ENCODE assay signal across 8 mouse cellular contexts in genomic region chr5:151056255-151056919, GRCm38 (mm10).
A peak's percentile ranks its signal among the peaks of the same experiment; 100 is the strongest.
DNase-seq lines count a peak whose midpoint lies in the region; ATAC-seq and TF ChIP-seq lines count a peak whose summit lies in the region.

No protein-coding gene starts in this region.

- no peak for TF ChIP-seq CTCF in forebrain, postnatal 0 days (IDR thresholded peaks at IDR 0.05; ENCODE audit: low read depth)

- H3K9ac ChIP-seq in forebrain, postnatal 0 days = no peak overlapping the region
- H3K9ac ChIP-seq in midbrain, embryonic 14.5 days (replicated peaks; ENCODE audit: low read length) = no peak overlapping the region

- DNase-seq in frontal cortex, adult 2 months (ENCODE audit: extremely low spot score in 1 of 2, low spot score in 1 of 2) = peak; percentile 30 to 53
- no peak for DNase-seq in frontal cortex, postnatal 14 days (ENCODE audit: low spot score in 2 of 2)
- DNase-seq in left cerebral cortex, postnatal 36 days (ENCODE audit: low spot score in 2 of 2) = peak; percentile 36 to 48
- DNase-seq in left cerebral cortex, postnatal 10 days (ENCODE audit: extremely low spot score in 1 of 2, low spot score in 2 of 2) = no peak
- DNase-seq in forebrain, postnatal 0 days = no peak
- peak; percentile 65 for DNase-seq in midbrain, embryonic 14.5 days
- DNase-seq in thymus, adult 18-20 months = no peak
- no peak for DNase-seq in layer of hippocampus, adult 11-12 months (ENCODE audit: low spot score)

- H3K4me2 ChIP-seq in forebrain, postnatal 0 days (ENCODE audit: low read depth) = no peak overlapping the region
- peak overlapping the region; percentile 15; the same call in 1 of the 2 replicates for H3K4me2 ChIP-seq in midbrain, embryonic 14.5 days (ENCODE audit: low read length)

- ATAC-seq in forebrain, postnatal 0 days = peak; percentile 38; the same call in 1 of the 2 replicates
- ATAC-seq in midbrain, embryonic 14.5 days (ENCODE audit: low FRiP score, low TSS enrichment) = no peak

- no peaks in the 10 kb centered on the region for H3K27me3 ChIP-seq in forebrain, postnatal 0 days (ENCODE audit: insufficient read depth, low read length)
- H3K27me3 ChIP-seq in midbrain, embryonic 14.5 days (ENCODE audit: control insufficient read depth, insufficient read depth, low read length) = no peaks in the 10 kb centered on the region

- intact Hi-C loops in left cerebral cortex, postnatal 36 days (cut with DNase I) = loop anchor here (5.0 kb wide), 1 partner anchor 34 kb away; no protein-coding TSS in a partner anchor
- intact Hi-C loops in left cerebral cortex, postnatal 10 days (cut with DNase I) = no loop called here

- 68% methylated on average over 12 of the region's 12 CpGs for WGBS in forebrain, postnatal 0 days
- WGBS in midbrain, embryonic 14.5 days = 68% methylated on average over 12 of the region's 12 CpGs

- no peaks in the 10 kb centered on the region for H3K9me3 ChIP-seq in forebrain, postnatal 0 days (ENCODE audit: low read length)
- no peaks in the 10 kb centered on the region for H3K9me3 ChIP-seq in midbrain, embryonic 14.5 days (ENCODE audit: control insufficient read depth, low read length)

- no peaks in the 10 kb centered on the region for H3K4me1 ChIP-seq in forebrain, postnatal 0 days (ENCODE audit: insufficient read depth)
- H3K4me1 ChIP-seq in midbrain, embryonic 14.5 days (ENCODE audit: control insufficient read depth, insufficient read depth, low read length) = no peaks in the 10 kb centered on the region

- H3K27ac ChIP-seq in forebrain, postnatal 0 days (ENCODE audit: low read depth, low read length) = no peak overlapping the region
- peak overlapping the region; percentile 50 for H3K27ac ChIP-seq in midbrain, embryonic 14.5 days (replicated peaks; ENCODE audit: low read depth, low read length)

- no peaks in the 10 kb centered on the region for H3K36me3 ChIP-seq in forebrain, postnatal 0 days (ENCODE audit: insufficient read depth)
- no peaks in the 10 kb centered on the region for H3K36me3 ChIP-seq in midbrain, embryonic 14.5 days (ENCODE audit: control insufficient read depth, insufficient read depth, low read length)

- H3K4me3 ChIP-seq in forebrain, postnatal 0 days (ENCODE audit: low read depth, low read length) = no peak overlapping the region
- H3K4me3 ChIP-seq in midbrain, embryonic 14.5 days (replicated peaks; ENCODE audit: low read depth, low read length) = no peak overlapping the region

Comparison
In these comparisons a context has a peak if more than half of its experiments do, and no peak if none do; other contexts are left out.
1. DNase-seq: peak in frontal cortex, adult 2 months (2 of 2), left cerebral cortex, postnatal 36 days (2 of 2) and midbrain, embryonic 14.5 days (single experiment); none in frontal cortex, postnatal 14 days (0 of 2), left cerebral cortex, postnatal 10 days (0 of 2), forebrain, postnatal 0 days (single experiment), thymus, adult 18-20 months (0 of 2) and layer of hippocampus, adult 11-12 months (single experiment).